Mouse (Mus musculus) adrenal gland, adult (tissue): ENCODE results near the gene Sesn1.
"Not testable (repeated sequence)": the region's sequence is repeated elsewhere in the genome, so short reads cannot be mapped to it uniquely, and the experiment has no call there.

ENCODE experiments used
- DNase-seq, 2 experiments: peaks; one replicate each; pipeline ENCODE4 v3.0.0; 2022 to 2023; ENCODE audit warnings: low spot score in 1 of 2; ENCODE audit not compliant: inconsistent age in 2 of 2

Sesn1 gene

GRCm38 (mm10) chr10:41809771-41810563, at the start of gene Sesn1, which contains the start of gene Cep57l1:
Gene Sesn1 (plus strand): TSS chr10:41809935.
Gene Cep57l1 (minus strand): TSS chr10:41809871.
- DNase-seq = peak; percentile 96 to 99

GRCm38 (mm10) chr10:41760866-41761265, 48.9 kb upstream of the Sesn1 start:
- DNase-seq = no peak

DNA sequence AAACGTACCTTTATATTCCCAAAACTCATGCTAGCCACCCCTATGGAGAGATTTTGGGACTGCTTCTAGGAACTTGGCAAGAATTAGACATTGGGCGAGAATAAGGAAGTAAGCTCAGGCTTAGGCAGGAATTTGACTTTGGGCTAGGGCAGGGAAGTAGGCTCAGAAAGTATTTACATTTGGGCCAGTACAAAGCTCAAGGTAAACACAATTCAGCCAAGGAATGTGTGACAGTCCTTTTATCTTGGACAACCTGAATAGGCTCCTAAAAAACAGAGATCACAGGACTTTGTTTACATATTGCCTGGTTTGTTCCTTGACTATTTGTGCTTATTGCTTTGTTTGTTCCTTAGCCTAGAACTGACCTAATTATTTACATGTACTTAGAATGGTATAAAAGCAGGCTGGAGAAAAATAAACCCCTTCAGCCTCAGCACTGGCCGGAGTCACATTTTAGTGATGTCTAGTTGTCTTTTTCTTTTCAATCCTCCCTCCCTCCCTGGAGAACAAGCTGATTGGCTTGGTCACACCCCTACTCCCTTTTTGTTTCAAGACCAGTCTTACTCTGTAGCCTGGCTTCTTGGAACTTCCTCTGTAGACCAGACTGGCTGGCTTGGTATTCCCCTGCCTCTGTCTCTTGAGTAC, 45.9 kb upstream of the Sesn1 start:
- DNase-seq = no peak

DNA sequence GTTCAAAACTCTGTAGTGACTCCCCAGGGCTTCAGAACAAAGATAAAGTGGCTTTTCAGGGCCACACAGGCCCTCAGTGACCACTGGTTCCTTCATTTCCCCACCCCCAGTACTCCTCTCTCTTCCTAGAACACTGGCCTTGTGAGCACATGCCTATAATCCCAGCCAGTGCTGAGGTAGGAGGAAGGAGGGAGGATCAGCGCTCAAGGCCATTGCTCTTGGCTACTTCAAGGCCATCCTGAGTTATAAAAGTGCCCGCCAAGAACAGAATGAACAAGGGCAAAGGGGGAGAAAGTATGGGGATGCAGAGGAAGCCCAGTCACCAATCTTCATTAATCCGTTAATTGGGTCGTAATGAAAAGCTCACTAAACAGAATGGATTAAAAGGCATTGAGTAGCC, 44.1 kb upstream of the Sesn1 start:
- DNase-seq = peak; percentile 68 to 69

DNA sequence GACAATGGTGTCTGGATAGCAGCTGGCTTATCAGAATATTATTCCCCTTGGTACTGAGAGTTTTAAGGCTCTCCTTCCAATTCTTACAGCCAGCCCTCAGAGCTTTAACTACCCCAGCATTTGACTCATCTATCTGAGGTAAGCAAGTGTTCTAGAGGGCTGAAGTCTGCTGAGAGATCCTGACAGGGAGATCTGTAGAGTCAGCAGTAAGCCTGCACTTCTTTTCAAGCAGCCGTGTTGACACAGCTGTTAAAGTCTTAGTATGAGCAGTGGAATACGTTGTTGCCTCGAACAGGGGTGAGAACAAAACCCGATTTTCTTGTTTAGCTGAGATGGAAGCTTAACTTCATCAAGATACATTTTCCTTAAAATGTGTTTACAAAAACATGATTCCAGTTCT, 43.5 kb upstream of the Sesn1 start:
- DNase-seq = peak in 1 of 2 experiments; percentile 39

- peak in 1 of 2 experiments; percentile 35 for DNase-seq
Measured at GRCm38 (mm10) chr10:41767254-41767653, 42.5 kb upstream of the Sesn1 start.

- peak in 1 of 2 experiments; percentile 1 for DNase-seq
Measured at GRCm38 (mm10) chr10:41792375-41792774, 17.4 kb upstream of the Sesn1 start.

DNA sequence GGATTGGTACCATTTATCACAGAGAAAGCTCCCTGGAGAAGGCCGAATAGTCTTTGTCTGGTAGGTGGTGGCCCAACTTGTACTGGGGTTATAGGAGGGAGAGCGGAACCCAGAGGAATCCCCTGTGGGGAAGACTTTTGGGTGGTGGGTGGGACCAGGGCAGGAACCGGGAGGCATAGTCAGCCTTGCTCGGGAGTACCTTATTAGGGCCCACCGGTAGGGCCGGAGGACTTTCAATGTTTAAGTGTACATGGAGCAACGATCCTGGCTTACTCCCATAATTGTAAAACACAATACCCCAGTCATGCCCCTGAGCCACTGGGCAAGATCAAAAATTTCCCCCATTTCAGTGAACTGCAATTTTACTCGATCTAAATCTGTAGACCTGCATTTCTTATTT, 12.5 kb upstream of the Sesn1 start:
- DNase-seq = peak in 1 of 2 experiments; percentile 2

DNA sequence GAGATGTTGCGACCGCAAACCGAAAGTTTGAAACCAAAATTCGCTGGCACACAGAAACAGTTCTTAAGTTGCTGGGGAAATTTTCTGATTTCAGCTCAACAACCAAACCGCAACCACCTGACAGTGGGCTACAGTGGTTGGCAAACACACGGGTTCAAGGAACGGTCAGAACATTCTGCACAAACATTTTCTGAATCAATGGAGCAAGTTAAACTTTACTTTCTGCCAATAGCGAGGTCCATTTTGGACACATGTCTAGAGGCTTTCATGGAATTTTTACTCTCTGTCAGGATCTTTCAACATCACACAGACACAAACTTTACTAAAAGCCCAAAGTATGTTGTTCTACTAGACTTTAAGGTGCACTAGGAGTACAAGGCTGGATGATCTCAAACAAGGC, 6.3 kb upstream of the Sesn1 start:
- peak in 1 of 2 experiments; percentile 0 for DNase-seq

- no peak for DNase-seq
Measured at GRCm38 (mm10) chr10:41804711-41805110, 5.0 kb upstream of the Sesn1 start.

- no peak for DNase-seq
Measured at GRCm38 (mm10) chr10:41805729-41806355, 3.9 kb upstream of the Sesn1 start.

DNA sequence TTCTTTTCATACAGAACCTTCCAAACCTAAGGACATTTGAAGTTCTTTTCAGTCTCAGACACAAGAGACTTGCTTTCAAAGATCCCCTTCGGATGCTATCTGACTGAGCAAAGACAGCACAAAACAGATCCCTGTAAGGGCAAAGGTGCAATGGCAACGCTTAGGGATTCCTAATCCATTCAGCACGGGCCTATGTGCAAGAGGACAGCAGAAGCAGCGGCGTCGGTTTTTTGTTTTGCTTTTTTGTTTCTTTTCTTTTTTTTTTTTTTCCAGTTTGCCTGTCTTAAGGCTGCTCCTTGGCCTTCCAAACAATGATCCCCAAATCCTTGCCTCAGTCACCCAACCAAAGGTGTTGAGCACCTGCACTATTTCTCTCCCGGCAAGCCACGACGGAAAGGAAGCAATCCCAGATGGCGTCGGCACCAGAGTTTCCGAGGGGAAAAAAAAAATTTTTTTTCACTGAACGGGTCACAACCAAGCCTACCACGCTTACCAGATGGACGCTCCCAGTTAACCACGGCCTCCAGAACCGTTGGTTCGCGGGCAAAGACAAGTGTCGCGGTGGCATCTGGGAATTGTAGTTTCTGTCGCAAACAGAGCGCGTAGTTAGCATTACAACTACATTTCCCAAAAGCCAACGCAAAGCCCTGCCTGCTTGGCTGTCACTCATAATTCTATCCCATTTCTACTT, 510 bp upstream of the Sesn1 start:
- peak in 1 of 2 experiments; percentile 88 for DNase-seq

DNA sequence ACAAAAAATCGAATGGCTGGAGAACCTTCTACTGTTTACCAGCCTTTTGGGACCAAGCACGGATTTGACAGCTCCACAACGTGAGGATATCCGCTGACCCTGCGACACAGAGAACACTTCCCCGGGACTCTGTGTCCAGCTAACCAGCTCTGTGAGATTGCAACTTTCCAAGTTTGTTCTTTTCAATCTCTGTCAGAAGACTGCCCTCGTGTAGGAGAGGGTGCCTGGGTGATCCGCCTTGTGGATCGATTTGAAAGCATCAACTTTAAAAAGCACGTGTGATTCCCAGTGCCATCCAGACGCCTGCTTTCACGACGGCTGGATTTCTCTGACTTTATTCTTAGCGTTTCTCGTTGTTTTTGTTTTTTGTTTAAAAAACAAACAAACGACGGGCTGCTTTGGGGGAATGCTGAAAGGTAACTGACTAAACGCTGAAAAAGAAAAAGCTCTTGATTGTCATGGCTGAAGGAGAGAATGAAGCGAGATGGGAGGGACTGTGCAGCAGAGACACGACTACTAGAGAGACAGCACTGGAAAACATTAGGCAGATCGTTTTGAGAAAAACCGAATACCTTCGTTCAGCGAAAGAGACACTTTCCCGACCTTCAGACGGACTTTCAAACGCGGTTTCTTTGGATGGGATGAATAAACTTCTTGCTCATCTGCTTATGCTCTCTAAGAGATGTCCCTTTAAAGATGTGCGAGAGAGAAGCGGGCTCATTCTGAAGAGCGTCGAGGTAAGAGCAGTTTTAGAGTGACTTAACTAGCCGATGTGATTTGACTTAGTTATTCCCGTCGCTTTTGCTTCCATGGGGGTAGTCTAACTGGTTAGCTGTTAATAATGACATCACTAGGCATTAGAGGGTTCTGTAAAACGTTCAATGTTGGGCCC, 1.1 kb downstream of the Sesn1 start:
- peak in 1 of 2 experiments; percentile 71 for DNase-seq

GRCm38 (mm10) chr10:41812566-41812965, 2.8 kb downstream of the Sesn1 start:
- DNase-seq = no peak

DNA sequence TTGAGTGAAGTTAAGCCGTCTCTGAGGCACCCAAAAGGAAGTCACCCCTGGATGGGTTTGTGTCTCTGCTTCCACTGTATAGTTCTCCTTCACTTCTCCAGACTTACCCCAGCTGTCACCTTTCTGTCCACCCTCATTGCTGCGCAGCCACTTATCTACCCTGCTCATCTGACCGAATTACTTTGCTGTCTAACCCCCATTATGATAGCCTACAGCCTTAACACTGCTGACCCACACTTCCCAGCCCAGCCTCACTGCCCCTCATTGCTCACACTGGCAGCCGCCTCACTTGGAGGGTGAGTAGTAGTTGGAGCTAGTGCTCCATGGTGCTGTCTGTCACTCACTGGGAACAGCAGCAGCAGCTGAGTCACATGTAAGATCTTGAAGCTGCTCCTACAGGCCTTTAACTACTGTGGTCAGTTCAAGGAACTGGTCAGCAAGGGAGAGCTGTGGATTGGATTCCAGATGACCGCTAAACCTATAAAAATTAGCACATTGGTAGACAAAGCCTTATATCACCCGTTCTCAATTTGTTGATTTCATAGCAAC, 4.6 kb downstream of the Sesn1 start:
- DNase-seq = no peak

GRCm38 (mm10) chr10:41816516-41816915, 6.8 kb downstream of the Sesn1 start:
- DNase-seq = no peak

- DNase-seq = no peak
Measured at GRCm38 (mm10) chr10:41818036-41818732, 8.4 kb downstream of the Sesn1 start.

DNA sequence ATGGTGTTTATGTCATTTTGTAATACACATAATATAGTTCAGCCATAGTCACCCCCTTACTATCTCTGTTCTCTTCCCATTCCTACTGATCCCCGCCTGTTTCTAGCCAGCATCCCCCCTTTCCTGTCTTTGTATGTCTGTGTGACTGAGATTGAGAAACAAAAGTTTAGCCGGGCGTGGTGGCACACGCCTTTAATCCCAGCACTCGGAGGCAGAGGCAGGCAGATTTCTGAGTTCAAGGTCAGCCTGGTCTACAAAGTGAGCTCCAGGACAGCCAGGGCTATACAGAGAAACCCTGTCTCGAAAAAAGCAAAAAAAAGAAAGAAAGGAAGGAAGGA, 9.0 kb downstream of the Sesn1 start:
- DNase-seq = not testable (repeated sequence)

DNA sequence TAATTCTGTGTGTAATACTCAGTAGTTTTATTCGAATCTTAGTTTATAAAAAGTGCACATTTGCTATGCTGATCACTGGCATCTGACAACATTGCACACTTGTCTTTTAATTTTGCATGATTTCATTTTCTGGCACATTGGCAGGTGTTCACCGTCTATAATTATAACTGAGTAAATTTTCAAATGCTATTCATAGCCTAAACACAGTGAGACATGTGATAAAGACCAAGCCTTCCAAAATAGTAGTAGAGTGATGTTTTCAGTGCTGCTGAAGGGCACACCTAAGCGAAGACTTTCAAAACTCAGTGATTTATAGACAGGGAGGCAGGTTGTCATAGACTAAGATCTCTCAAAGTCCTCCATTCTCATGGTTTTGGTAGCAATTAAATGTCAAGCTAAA, 9.6 kb downstream of the Sesn1 start:
- DNase-seq = no peak

- DNase-seq = no peak
Measured at GRCm38 (mm10) chr10:41820401-41820800, 10.7 kb downstream of the Sesn1 start.
